Mouse (Mus musculus) gastrocnemius, postnatal 4 days (tissue): Measurements from ENCODE around the gene Lyg1. TPM values are rescaled to one million over a fixed set of nuclear protein-coding genes. Genes with fewer than 3 reads are reported as not detected.
"Not testable (repeated sequence)": the region's sequence is repeated elsewhere in the genome, so short reads cannot be mapped to it uniquely, and the experiment has no call there.

Experiments used
- DNase-seq, 2 experiments: peaks; one replicate each; pipeline ENCODE4 v3.0.0; 2021 to 2022; ENCODE audit warnings: low spot score in 2 of 2, mixed read lengths in 2 of 2
- long read RNA-seq, 2 experiments: library from polyadenylated mRNA; stranded (forward); transcript quantifications; one replicate each; pipeline ENCODE4 v2.0.0; 2021
- total RNA-seq, 2 experiments: library from RNA; stranded (reverse); gene quantifications; 2 replicates each; pipeline ENCODE4 v1.2.3; 2021

Lyg1 gene
- not detected for total RNA-seq
- long read RNA-seq, experiment 1 = 0 reads
- long read RNA-seq, experiment 2 = 0 reads

- DNase-seq = no peak
These were observed at the start of gene Lyg1 for GRCm38 (mm10) chr1:37957659-37958058. Gene Lyg1, minus strand, starts transcription at chr1:37957759.

- no peak for DNase-seq
These were observed 49.2 kb upstream of the Lyg1 start for GRCm38 (mm10) chr1:38006741-38007140.

DNA sequence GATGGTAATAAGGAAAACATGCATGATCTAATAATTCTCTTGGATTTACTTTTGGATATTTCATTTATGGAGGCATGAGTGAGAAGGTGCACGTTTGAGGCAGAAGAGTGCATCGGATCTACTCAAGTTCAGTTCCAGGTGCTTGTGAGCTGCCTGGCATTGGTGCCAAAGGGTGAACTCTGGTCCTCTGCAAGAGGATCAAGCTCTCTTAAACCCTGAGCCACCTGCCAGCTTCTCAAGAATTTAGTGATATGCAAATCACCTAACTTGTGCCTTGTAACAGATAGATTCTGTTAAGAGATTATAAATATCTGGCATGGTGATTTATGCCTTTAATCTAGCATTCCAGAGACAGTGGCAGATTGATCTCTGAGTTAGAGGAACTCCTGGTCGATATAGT lies 45.5 kb upstream of the Lyg1 start:
- no peak for DNase-seq

GRCm38 (mm10) chr1:38001956-38002355 lies 44.4 kb upstream of the Lyg1 start:
- DNase-seq = no peak

DNA sequence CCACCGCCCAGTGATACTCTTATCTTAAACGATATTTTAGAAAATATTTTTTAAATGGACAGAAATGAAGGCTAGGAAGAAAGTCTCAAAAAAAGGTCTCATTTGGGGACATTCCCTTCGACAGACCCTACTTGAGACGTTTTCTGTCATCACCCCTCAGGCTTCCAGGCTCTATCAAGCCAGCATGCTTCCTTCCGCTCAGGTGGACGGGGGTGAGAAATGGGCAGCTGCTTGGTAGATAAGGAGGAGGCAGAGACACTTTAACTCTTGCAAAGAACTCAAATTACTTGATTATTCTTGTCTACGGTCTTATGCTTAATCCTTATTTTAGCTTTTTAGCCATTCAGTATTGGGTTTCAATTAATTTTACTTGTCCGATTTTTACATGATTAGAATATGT lies 43.3 kb upstream of the Lyg1 start:
- DNase-seq = no peak

DNA sequence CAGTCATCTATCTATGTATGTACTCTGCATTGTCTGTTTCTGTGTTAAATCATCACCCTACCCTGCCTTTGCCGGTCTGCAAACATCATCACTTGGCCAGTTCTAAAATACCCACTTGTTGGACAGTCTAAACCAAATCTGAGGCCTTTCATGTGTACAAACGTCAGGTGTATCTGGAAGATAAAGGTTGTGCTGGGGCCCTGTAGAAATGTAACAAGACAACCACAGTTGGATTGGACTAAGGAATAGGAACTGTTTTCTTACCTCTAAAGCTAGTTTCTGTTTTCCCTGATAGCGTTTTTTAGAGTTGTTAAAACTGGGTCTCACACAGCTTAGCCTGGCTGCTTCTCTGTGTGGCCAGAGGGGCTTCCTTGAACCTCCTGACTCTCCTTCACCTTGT lies 42.0 kb upstream of the Lyg1 start:
- DNase-seq = no peak

- no peak for DNase-seq
These were observed 41.0 kb upstream of the Lyg1 start for GRCm38 (mm10) chr1:37998371-37999199.

GRCm38 (mm10) chr1:37997867-37998266 lies 40.3 kb upstream of the Lyg1 start, which contains the start of the genes Txndc9 and Eif5b:
Gene Txndc9, minus strand, starts transcription at chr1:37997893.
Gene Eif5b, plus strand, starts transcription at chr1:37998010.
- peak; percentile 87 to 94 for DNase-seq

- peak; percentile 85 to 95 for DNase-seq
These were observed 39.4 kb upstream of the Lyg1 start for GRCm38 (mm10) chr1:37996877-37997484.

GRCm38 (mm10) chr1:37996226-37996625 lies 38.7 kb upstream of the Lyg1 start:
- no peak for DNase-seq

DNA sequence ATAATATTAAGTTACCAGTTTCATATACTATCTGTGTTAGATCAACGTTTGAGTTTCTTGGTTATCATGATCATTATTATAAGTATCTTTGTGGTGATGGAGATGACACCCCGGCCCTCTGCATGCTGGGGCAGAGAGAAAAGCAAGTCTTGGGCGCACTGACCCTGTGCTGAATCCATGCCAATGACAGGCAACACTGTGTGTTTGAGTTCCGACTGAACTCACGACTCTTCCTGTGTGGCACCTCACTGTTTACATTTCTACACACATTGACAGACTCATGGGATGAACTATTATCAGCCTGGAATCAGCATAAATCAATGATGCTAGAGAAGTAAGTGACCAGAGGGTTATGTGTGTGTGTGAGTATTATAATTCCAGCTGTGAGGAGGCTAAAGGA lies 30.3 kb upstream of the Lyg1 start:
- DNase-seq = no peak

DNA sequence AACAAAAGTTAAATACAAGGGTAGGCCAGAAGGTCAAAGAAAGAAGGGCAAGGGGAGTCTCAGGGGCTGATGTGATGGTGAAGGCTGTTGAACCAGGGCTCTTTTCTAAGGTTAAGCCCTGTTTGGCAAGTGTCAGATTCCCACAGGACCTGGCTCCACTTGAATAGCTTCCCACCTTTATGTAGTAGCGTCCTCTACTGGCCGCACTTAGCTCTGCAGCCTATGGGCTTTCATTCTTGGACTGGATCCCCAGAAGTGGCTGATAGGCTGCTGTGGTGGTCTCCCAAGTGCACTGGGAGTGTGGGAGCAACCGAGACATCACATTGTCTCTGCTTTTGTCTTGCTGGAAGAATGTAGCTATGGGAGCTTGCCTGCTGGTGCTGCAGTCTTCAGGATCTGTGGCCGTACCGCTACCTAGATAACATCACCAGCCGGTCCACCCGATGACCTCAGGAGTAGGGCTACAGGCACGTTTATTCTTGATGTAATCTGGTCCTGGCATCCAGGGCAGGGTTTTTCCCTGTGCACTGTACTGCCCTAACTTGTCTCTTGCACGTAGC lies 28.3 kb upstream of the Lyg1 start:
- DNase-seq = no peak

- DNase-seq = no peak
These were observed 26.8 kb upstream of the Lyg1 start for GRCm38 (mm10) chr1:37984326-37984725.

GRCm38 (mm10) chr1:37977303-37977702 lies 19.7 kb upstream of the Lyg1 start:
- DNase-seq = no peak

- not testable (repeated sequence) for DNase-seq
These were observed 19.1 kb upstream of the Lyg1 start for GRCm38 (mm10) chr1:37976666-37977065.

DNA sequence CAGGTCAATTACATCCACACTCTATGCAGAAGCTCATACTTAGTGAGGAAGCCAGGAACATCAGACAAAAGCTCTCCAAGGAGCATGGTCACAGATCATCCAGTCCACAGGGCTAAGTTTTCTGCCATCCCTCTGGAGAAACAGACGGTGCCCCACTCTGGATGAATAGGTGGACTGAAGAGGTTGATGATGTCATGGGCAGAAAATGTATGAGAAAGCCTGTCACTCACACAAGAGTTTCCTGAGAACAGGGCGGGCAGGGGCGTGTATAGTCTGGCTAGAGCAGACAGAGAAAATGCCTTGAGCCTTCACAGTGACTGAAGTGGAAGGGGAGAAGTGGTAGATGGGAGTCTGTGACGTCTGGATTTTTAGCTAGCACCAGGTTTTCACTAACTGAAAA lies 14.0 kb upstream of the Lyg1 start:
- DNase-seq = no peak

DNA sequence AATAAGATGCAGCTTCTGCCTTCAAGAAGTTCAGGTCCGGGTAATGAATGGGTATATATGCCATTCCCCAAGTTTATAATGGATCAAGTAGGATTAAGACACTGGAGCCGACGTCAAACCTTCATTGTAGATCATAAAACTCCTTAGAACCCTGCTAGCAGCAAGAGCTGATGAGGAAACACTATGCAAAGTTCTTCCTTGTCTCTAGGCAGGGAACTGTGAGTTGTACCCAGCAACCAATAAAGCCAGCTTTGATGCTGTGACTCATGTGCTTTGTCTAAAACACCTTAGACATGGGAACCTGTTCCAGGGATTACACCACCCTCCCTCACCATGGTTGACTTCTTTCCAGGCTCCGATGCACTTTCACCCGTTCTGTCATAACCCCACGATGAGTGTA lies 11.2 kb upstream of the Lyg1 start:
- DNase-seq = no peak

GRCm38 (mm10) chr1:37965571-37965970 lies 8.0 kb upstream of the Lyg1 start:
- no peak for DNase-seq

- DNase-seq = no peak
These were observed 1.9 kb upstream of the Lyg1 start for GRCm38 (mm10) chr1:37959486-37959885.

DNA sequence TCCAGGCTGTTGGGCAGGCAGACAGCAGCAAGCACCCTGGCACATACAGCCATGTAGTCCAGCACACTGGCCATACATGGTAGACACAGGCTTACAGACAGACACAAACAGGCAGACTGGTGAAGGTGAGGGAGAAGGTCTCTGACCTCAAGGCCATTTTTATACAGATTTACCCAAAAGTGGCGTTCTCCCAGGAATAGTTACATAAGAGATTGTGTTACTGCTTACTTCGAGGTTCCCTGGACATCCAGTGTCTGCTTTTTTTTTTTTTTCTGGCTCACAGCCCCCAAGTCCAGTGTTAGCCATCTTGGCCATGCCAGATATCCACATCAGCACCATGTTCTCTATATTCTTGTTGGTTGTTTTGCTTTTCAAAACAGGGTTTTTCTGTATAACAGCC lies 957 bp upstream of the Lyg1 start:
- DNase-seq = no peak

DNA sequence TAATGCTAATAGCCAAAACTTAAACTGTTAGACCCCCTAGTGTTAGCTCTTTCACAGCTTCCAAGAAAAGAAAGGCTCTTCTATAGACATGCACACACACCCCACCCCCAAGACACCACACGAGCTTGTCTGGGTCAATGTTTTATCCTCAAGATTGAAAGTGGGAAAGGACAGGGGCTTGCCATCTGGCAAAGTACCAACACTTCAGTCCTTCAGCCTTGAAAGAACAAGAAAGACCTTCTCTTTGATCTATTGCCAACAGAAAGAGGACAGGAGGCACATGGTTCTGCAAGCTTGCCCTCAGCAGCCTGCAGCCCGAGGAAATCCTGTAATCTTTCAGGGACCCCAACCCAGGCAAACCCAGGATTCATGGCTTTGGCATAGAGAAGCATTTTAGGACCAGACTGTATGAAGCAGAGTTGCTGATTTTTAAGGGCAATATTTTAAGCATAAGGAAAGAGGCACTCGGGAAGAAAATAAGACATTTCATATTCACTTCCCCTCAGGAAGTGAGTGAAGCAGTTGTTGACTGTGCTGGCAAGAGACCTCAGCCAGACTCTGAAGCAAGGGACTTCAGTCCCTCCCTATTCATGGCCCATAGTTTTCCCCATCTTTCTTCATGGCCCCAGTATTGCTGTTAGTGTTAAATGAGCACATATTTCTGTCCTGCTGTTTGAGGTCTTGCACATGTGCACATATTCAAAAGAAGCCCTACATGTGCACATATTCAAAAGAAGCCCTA lies 698 bp downstream of the Lyg1 start:
- no peak for DNase-seq

DNA sequence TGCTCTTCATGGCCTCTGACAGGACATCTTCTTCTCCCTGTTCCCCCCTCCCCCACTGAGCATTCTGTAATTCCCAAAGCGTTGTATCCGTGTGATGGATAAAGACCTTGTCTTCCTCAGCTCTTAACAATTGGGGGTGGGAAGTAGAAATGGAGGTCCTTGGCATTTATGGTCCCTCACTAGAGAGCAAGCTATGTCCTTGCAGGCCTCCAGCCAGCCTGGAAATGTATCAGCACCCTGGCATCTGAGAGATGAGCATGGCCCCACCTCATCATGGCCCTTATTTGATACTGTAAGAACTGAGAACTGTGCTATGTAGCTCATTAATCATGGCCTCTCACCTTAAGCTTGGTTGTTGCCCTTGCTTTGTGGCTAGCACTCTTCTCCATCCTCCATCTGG lies 2.3 kb downstream of the Lyg1 start:
- no peak for DNase-seq
